Mouse (Mus musculus) kidney, embryonic 16.5 days (tissue): ENCODE data around the gene Sval1. TPM values are rescaled to one million over a fixed set of nuclear protein-coding genes. Genes with fewer than 3 reads are reported as not detected.

Source experiments
- ATAC-seq: fragments of 200-750 bp; cut with Nextera tagmentation; 2 replicates; pipeline ENCODE4 v1.8.0; 2017; ENCODE audit warnings: moderate TSS enrichment; ENCODE audit not compliant: low FRiP score, low TSS enrichment
- H3K27ac ChIP-seq: fragments of 300-500 bp; sonication (generic); 2 replicates; pipeline ENCODE4 v1.5.1; 2014; ENCODE audit warnings: low read length
- H3K27me3 ChIP-seq: fragments of 300-500 bp; sonication (generic); 2 replicates; pipeline ENCODE4 v1.6.1; 2014; ENCODE audit warnings: low read length, control low read depth, mixed read lengths; ENCODE audit not compliant: insufficient read depth
- H3K36me3 ChIP-seq: fragments of 300-500 bp; sonication (generic); 2 replicates; pipeline ENCODE4 v1.6.1; 2014; ENCODE audit warnings: low read length, control low read depth, mixed read lengths; ENCODE audit not compliant: insufficient read depth
- H3K4me1 ChIP-seq: fragments of 300-500 bp; sonication (generic); 2 replicates; pipeline ENCODE4 v1.6.1; 2014; ENCODE audit warnings: low read length, control low read depth, mixed read lengths; ENCODE audit not compliant: insufficient read depth
- H3K4me2 ChIP-seq: fragments of 300-500 bp; sonication (generic); replicated peaks from 2 replicates; pipeline ENCODE4 v1.6.1; 2014; ENCODE audit warnings: low read depth, low read length
- H3K4me3 ChIP-seq: fragments of 300-500 bp; sonication (generic); 2 replicates; pipeline ENCODE4 v1.5.1; 2014; ENCODE audit warnings: mild to moderate bottlenecking, low read length
- H3K9ac ChIP-seq: fragments of 300-500 bp; sonication (generic); replicated peaks from 2 replicates; pipeline ENCODE4 v1.6.1; 2014; ENCODE audit warnings: low read length
- H3K9me3 ChIP-seq: fragments of 300-500 bp; sonication (generic); 2 replicates; pipeline ENCODE4 v1.6.1; 2016; ENCODE audit warnings: low read length, control low read depth
- WGBS: fragments of 180-500 bp; shearing (Covaris S2); extraction: QIAGEN DNeasy Blood & Tissue Kit; methylation state at CpG from one replicate; pipeline ENCODE4 v1.1.7; 2014; 5-methylcytosine and 5-hydroxymethylcytosine counted together
- polyA plus RNA-seq: library from polyadenylated mRNA; unstranded; fragments of >200 nt; fragmentation: Nextera tagmentation; extraction: Ambion mirVana; gene quantifications from 2 replicates; pipeline ENCODE4 v1.2.1, GENCODE M21; 2015

The Sval1 gene
- not detected in 2 replicates for polyA plus RNA-seq

DNA sequence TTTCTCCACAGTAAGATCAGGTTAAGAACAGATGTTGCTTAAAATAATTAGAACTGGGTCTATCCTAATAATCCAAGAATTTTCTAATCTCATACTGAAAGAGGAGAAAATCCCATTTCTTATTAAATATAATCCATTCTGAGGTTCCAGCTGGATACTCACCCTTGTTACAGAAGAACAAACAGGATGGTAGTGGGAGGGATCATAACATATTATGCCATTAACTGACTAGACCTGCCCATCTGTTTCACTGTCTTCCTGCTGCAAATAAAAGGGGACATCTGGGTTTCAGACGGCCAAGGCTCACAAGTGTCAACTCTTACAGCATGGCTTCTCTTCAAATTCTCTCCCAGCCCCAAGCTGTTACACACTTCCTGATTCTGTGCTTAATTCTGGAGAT lies at the start of gene Sval1:
TSS of gene Sval1 (plus strand) at position 301 of the 400 bp plus-strand sequence.
- Histone ChIP-seq H3K9me3 (no peaks in the 10 kb centered on the region), H3K4me1 (no peaks in the 10 kb centered on the region), H3K27me3 (no peaks in the 10 kb centered on the region), H3K36me3 (no peaks in the 10 kb centered on the region), H3K4me3 (no peak within 1 kb of the TSS), H3K4me2 (no peak within 1 kb of the TSS), H3K9ac (no peak within 1 kb of the TSS), H3K27ac (no peak within 1 kb of the TSS)
- 53% methylated on average over 1 of the region's 1 CpGs for WGBS
- no peak for ATAC-seq

DNA sequence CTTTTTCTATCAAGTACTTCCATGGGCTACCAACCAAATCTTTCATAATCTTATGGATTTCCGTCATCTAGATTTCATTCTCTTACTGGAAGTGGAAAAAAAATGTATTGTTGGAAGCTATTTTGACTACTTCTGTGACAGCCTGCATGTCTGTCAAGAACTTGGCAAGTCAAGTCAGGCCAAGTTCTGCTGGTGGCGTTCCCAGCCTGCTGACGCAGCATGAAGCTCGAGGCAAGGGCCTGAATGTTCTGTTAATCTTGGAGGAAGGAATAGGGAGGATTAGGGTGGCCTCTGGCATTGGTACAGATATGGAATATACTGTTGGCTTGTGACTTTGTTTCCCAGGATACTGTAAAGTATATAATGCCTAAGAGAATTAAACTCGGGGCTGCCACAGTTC lies 39.8 kb upstream of the Sval1 start:
- Histone ChIP-seq H3K27me3 (no peaks in the 10 kb centered on the region), H3K4me2 (no peak overlapping the region), H3K27ac (no peak overlapping the region), H3K4me1 (no peaks in the 10 kb centered on the region), H3K9ac (no peak overlapping the region), H3K4me3 (no peak overlapping the region), H3K9me3 (no peaks in the 10 kb centered on the region), H3K36me3 (no peaks in the 10 kb centered on the region)
- WGBS = 86% methylated on average over 5 of the region's 5 CpGs
- no peak for ATAC-seq

DNA sequence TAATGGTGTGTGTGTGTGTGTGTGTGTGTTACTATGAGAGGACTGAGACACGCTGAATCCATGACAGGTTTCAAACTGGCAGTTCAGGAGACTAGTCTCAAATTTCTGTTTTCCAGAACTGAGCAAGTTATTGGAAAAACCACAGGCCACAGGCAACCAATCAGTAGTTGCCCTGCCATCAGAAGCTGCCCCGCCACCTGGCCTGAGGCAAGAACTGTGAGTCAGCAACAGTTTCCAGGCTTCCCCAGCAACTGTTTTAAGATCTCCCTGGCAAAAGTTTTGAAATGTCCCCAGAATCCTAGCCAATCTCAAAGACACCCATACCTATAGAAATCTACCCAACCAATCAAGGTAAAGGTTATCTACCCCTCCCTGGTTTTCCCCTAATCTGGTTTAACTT lies 36.5 kb upstream of the Sval1 start:
- Histone ChIP-seq H3K4me1 (no peaks in the 10 kb centered on the region), H3K4me2 (no peak overlapping the region), H3K27me3 (no peaks in the 10 kb centered on the region), H3K9me3 (no peaks in the 10 kb centered on the region), H3K9ac (no peak overlapping the region), H3K36me3 (no peaks in the 10 kb centered on the region), H3K27ac (no peak overlapping the region), H3K4me3 (no peak overlapping the region)
- no peak for ATAC-seq
- WGBS = 78% methylated on average over 2 of the region's 2 CpGs

DNA sequence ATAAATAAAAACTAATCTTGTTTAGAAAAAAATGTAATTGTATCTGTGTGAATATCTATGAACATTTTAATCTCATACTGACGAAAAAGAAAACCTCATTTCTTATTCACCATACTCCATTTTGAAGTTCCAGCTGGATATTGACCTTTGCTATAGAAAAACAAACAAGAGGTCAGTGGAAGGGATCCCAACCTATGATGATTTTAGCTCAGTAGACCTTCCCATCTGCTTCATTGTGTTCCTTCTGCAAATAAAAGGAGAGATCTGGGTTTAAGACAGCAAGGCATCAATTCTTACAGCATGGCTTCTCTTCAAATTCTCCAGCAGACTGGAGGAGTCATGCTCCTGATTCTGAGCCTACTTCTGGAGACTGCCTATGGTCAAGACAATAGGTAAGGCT lies 16.4 kb downstream of the Sval1 start, which contains the start of gene Sval3:
TSS of gene Sval3 (plus strand) at position 301 of the 400 bp plus-strand sequence.
- Histone ChIP-seq H3K27me3 (no peaks in the 10 kb centered on the region), H3K4me3 (no peak within 1 kb of the TSS), H3K36me3 (no peaks in the 10 kb centered on the region), H3K9ac (no peak within 1 kb of the TSS), H3K27ac (no peak within 1 kb of the TSS), H3K4me1 (no peaks in the 10 kb centered on the region), H3K9me3 (no peaks in the 10 kb centered on the region), H3K4me2 (no peak within 1 kb of the TSS)
- WGBS = 57% methylated on average over 1 of the region's 1 CpGs
- no peak for ATAC-seq

Other genes starting within 250 kb of the Sval1 start
- gene Kel, start 247.3 kb upstream of the Sval1 start, polyA plus RNA-seq = 2.3 and 3.8 TPM in 2 replicates
- not detected in 2 replicates for gene Olfr459, start 176.5 kb upstream of the Sval1 start, polyA plus RNA-seq
- gene Pip, start 104.1 kb upstream of the Sval1 start, polyA plus RNA-seq = not detected in 2 replicates
- not detected in 2 replicates for gene Sval2, start 98.6 kb upstream of the Sval1 start, polyA plus RNA-seq
- not detected in 2 replicates for gene Sval3, start 16.5 kb downstream of the Sval1 start, polyA plus RNA-seq
- not detected in 2 replicates for gene Sva, start 86.8 kb downstream of the Sval1 start, polyA plus RNA-seq
- gene Tas2r139, start 189.3 kb downstream of the Sval1 start, polyA plus RNA-seq = not detected in 2 replicates